Mouse (Mus musculus): ENCODE results near the gene Ttc7b.

Ttc7b gene

GRCm38 (mm10) chr12:100325618-100326017 lies 195.0 kb downstream of the Ttc7b start:
- DNase-seq, result no peak

GRCm38 (mm10) chr12:100325212-100325611 lies 195.4 kb downstream of the Ttc7b start:
- DNase-seq, result no peak

GRCm38 (mm10) chr12:100323641-100324040 lies 197.0 kb downstream of the Ttc7b start:
- no peak for DNase-seq

- no peak for DNase-seq
Observed at GRCm38 (mm10) chr12:100322225-100322624, 198.4 kb downstream of the Ttc7b start.

- no peak for DNase-seq
Observed at GRCm38 (mm10) chr12:100321545-100321944, 199.1 kb downstream of the Ttc7b start.

GRCm38 (mm10) chr12:100319746-100320145 lies 200.9 kb downstream of the Ttc7b start:
- no peak for DNase-seq

- no peak for DNase-seq
Observed at GRCm38 (mm10) chr12:100317936-100318335, 202.7 kb downstream of the Ttc7b start.

GRCm38 (mm10) chr12:100316094-100316493 lies 204.5 kb downstream of the Ttc7b start:
- no peak for DNase-seq

GRCm38 (mm10) chr12:100315119-100315885 lies 205.3 kb downstream of the Ttc7b start:
- DNase-seq, result no peak

GRCm38 (mm10) chr12:100313785-100314375 lies 206.7 kb downstream of the Ttc7b start:
- DNase-seq, result no peak

- no peak for DNase-seq
Observed at GRCm38 (mm10) chr12:100313209-100313608, 207.4 kb downstream of the Ttc7b start.

GRCm38 (mm10) chr12:100310471-100311392 lies 209.9 kb downstream of the Ttc7b start:
- DNase-seq, result no peak

- DNase-seq, result no peak
Observed at GRCm38 (mm10) chr12:100309201-100309600, 211.4 kb downstream of the Ttc7b start.

- DNase-seq, result peak; percentile 45
Observed at GRCm38 (mm10) chr12:100307501-100308260, 212.9 kb downstream of the Ttc7b start.

- DNase-seq, result no peak
Observed at GRCm38 (mm10) chr12:100306336-100306735, 214.3 kb downstream of the Ttc7b start.

- no peak for DNase-seq
Observed at GRCm38 (mm10) chr12:100305051-100305673, 215.5 kb downstream of the Ttc7b start.

GRCm38 (mm10) chr12:100304280-100304679 lies 216.3 kb downstream of the Ttc7b start:
- no peak for DNase-seq

GRCm38 (mm10) chr12:100303141-100303540 lies 217.5 kb downstream of the Ttc7b start:
- no peak for DNase-seq

- DNase-seq, result no peak
Observed at GRCm38 (mm10) chr12:100300446-100300845, 220.2 kb downstream of the Ttc7b start.

- no peak for DNase-seq
Observed at GRCm38 (mm10) chr12:100299322-100299726, 221.3 kb downstream of the Ttc7b start.

- DNase-seq, result no peak
Observed at GRCm38 (mm10) chr12:100298788-100299187, 221.8 kb downstream of the Ttc7b start.

GRCm38 (mm10) chr12:100297961-100298360 lies 222.7 kb downstream of the Ttc7b start:
- DNase-seq, result no peak

Measured in embryo, embryonic 11 days (tissue).